Mouse (Mus musculus) CD4-positive naive resting alpha-beta T cell, adult 57 days (primary cell): ENCODE measurements around the gene Adal. TPM values are rescaled to one million over a fixed set of nuclear protein-coding genes. Genes with fewer than 3 reads are reported as not detected.

Source experiments
- total RNA-seq: library from RNA; stranded (reverse); gene quantifications from one replicate; pipeline ENCODE4 v1.2.4, GENCODE M21; 2023

Adal gene
- total RNA-seq: 20.6 TPM

GRCm38 (mm10) chr2:121140018-121140882 is at the start of gene Adal, which contains the start of gene Lcmt2:
Gene Adal, plus strand, starts transcription at chr2:121140428.
Gene Lcmt2, minus strand, starts transcription at chr2:121140653.

GRCm38 (mm10) chr2:121109695-121110094 is 30.5 kb upstream of the Adal start, which contains the start of gene Tgm7:
Gene Tgm7, minus strand, starts transcription at chr2:121109795.

GRCm38 (mm10) chr2:121170481-121170971 is 30.3 kb downstream of the Adal start, which contains the start of gene Tubgcp4:
Gene Tubgcp4, plus strand, starts transcription at chr2:121170654.

GRCm38 (mm10) chr2:121170980-121171742 is 30.9 kb downstream of the Adal start, which contains the start of gene Zscan29:
Gene Zscan29, minus strand, starts transcription at chr2:121171125.

Other genes with a start within 250 kb of the Adal start
- gene Ubr1, start 169.7 kb upstream of the Adal start, total RNA-seq: 67.5 TPM
- 31.6 TPM for gene Tmem62, start 163.4 kb upstream of the Adal start, total RNA-seq
- gene Ccndbp1, start 132.0 kb upstream of the Adal start, total RNA-seq: 80.3 TPM
- gene Epb42, start 103.4 kb upstream of the Adal start, total RNA-seq: not detected
- gene Tgm5, start 54.6 kb upstream of the Adal start, total RNA-seq: not detected
- gene Tgm7, start 30.6 kb upstream of the Adal start, total RNA-seq: not detected
- 14.9 TPM for gene Lcmt2, start 225 bp downstream of the Adal start, total RNA-seq
- 64.1 TPM for gene Tubgcp4, start 30.2 kb downstream of the Adal start, total RNA-seq
- 30.4 TPM for gene Zscan29, start 30.7 kb downstream of the Adal start, total RNA-seq
- gene Trp53bp1, start 131.0 kb downstream of the Adal start, total RNA-seq: 82.7 TPM
- 0.12 TPM for gene Map1a, start 149.2 kb downstream of the Adal start, total RNA-seq
- 18.4 TPM for gene Ppip5k1, start 215.0 kb downstream of the Adal start, total RNA-seq
- not detected for gene Ckmt1, start 217.3 kb downstream of the Adal start, total RNA-seq
- 1.8 TPM for gene Strc, start 246.7 kb downstream of the Adal start, total RNA-seq